Mouse (Mus musculus): ENCODE measurements around the gene Aloxe3. TPM values are rescaled to one million over a fixed set of nuclear protein-coding genes. Genes with fewer than 3 reads are reported as not detected.

The Aloxe3 gene
- polyA plus RNA-seq, 1 experiment = 0.62 TPM

DNA sequence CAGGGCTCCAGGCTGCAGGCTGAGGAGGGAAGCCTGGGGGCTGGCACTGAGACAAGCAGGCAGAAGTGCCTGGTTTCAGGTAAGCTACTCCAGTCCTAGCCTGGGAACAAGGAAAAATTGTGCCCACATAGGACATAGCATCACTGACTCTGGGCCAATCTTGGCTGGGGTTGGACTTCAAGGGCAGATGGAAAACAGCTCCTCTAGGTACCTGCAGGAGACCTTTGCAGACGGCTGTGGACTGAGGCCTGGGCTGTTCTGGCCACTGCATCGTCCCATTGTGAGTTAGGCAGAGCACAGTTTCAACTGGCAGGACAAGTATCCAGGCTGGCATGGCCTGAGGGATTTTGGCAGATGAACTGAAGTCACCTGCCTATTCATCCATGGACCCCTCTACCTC is 19.9 kb upstream of the Aloxe3 start:
- no peak for DNase-seq (ENCODE audit: low read depth, low spot score)

GRCm38 (mm10) chr11:69106299-69106698 is 19.4 kb upstream of the Aloxe3 start:
- WGBS = 94% methylated on average over 11 of the region's 11 CpGs
- DNase-seq (ENCODE audit: low read depth, low spot score) = no peak

More for the DNA sequence above, 19.9 kb upstream of the Aloxe3 start:
- WGBS = 72% methylated on average over 2 of the region's 2 CpGs

DNA sequence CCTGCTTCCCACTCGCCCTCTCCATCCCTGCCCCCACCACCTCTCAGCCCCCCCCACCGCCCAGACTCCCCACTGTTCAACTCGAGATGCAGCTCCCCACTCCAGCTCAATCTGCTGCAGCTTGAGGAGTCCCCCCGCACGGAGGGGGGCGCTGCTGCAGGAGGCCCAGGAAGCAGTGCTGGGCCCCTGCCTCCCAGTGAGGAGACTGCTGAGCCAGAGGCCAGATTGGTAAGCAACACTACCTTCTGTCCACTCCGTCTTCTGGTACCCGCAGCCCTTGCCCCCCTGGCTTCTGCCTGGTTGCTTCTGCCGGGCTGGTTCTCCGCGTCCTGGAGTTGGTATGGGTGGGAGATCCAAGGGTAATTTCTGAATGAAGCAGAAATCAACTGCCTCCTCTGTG is 18.9 kb upstream of the Aloxe3 start:
- no peak for DNase-seq (ENCODE audit: low read depth, low spot score)
- 91% methylated on average over 11 of the region's 11 CpGs for WGBS

DNA sequence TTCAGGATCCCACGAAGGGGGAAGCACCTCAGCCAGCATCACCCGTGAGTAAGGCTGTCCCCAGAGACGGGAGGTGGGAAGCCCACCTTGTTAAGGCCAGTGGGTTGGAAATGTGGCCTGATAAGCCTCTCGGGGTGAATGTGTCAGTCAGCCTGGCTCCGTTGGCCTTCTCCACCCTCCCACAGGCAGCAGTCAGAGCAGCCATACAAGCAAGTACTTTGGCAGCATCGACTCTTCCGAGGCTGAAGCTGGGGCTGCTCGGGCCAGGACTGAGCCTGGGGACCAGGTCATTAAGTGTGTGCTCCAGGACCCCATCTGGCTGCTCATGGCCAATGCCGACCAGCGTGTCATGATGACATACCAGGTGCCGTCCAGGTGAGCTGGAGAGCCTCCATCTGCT is 18.0 kb upstream of the Aloxe3 start:
- WGBS = 91% methylated on average over 11 of the region's 11 CpGs
- DNase-seq (ENCODE audit: low read depth, low spot score) = no peak

GRCm38 (mm10) chr11:69108223-69108622 is 17.5 kb upstream of the Aloxe3 start:
- WGBS = 91% methylated on average over 9 of the region's 9 CpGs
- no peak for DNase-seq (ENCODE audit: low read depth, low spot score)

- 88% methylated on average over 13 of the region's 13 CpGs for WGBS
- DNase-seq (ENCODE audit: low read depth, low spot score) = no peak
Measured at GRCm38 (mm10) chr11:69109032-69109900, 16.4 kb upstream of the Aloxe3 start.

- WGBS = 3% methylated on average over 30 of the region's 30 CpGs
- DNase-seq (ENCODE audit: low read depth, low spot score) = no peak
Measured at GRCm38 (mm10) chr11:69110319-69111046, 15.2 kb upstream of the Aloxe3 start.

DNA sequence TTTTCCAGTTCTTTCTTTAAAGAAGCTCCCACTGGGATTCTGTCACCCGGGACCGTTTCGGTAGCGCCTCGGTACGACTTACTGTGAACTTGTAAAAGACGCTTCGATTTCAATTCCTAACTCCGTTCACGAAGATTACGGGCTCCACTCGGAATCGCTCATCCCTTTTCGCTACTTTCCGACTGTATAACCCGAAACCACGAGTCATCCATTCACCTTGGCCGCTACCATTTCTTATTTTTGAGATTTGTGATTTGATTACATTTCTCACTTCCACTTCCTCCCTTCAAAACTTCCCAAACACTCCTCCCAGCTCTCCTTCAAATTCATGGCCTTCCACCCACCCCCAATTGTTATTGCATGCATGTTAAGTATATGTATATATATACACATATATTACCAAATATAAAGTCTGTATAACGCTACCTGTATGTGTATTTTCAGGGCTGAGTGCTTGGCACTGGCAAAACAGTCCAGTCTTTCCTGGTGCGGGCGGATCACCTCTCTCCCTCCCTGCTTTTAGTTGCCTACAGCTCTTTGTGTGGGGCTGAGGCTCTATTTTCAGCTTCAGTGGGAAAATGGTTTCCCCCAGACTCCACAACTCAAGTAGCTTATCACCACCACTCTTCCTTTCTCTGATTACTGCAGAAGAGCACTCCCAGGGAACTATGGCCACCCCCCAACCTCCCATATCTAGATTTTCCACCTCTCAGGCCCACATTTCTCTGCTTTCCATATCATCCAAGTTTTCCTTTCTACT is 14.5 kb upstream of the Aloxe3 start:
- 13% methylated on average over 21 of the region's 21 CpGs for WGBS
- no peak for DNase-seq (ENCODE audit: low read depth, low spot score)

DNA sequence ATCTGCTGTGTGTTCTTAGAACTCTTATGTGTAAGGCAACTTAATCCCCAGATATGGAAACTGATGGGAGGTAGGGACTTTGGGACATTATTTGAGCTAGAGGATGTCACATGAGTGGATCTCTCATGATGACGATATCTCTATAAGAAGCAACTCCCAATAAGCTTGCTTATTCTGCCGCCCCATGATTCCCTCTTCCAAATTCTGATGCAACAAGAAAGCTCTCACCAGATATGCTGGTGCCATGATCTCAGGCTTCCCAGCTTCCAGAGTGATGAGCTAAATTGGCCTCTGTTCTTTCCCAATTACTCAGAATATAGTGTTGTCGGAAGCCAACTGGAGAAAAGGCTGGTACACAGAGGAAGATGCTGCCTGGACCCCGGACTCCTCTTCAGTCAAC is 13.8 kb upstream of the Aloxe3 start:
- 77% methylated on average over 4 of the region's 4 CpGs for WGBS

DNA sequence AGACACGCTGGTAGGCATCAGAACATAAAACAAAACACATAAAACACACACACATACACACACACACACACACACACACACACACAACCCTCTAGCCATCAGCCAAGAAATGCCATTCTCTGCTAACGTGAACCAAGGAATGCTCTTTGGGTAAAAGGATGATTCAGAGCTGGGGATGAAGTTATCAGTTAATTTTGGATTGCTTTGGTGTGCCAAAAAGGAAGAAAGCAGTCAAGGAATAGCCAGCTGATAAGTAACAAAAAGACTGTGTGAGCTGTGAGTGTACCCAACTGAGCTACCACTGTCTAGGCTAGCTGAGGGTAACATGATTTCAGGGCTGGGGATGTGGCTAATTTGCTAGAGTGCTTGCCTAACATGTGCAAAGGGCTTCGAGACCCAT is 11.7 kb upstream of the Aloxe3 start:
- 59% methylated on average over 3 of the region's 3 CpGs for WGBS

More for the DNA sequence above, 13.8 kb upstream of the Aloxe3 start:
- DNase-seq (ENCODE audit: low read depth, low spot score) = no peak

DNA sequence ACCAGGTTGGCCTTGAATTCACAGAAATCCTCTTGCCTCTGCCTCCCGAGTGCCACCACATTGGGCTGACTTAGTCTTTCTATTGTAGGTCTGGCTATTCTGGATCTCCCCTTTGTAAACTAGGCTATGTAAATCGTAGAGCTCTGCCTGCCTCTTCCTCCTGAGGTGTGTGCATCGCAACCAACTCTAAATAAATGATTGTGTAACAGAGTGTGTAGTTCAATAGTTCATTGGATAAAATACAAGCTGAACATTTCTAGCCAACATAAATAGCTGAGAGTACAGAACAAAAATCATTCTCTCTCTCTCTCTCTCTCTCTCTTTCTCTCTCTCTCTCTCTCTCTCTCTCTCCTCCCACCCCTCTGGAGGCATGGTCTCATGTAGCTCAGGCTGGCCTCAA is 11.1 kb upstream of the Aloxe3 start:
- no peak for DNase-seq (ENCODE audit: low read depth, low spot score)
- 82% methylated on average over 3 of the region's 3 CpGs for WGBS

More for the DNA sequence above, 11.7 kb upstream of the Aloxe3 start:
- no peak for DNase-seq (ENCODE audit: low read depth, low spot score)

- 66% methylated on average over 5 of the region's 5 CpGs for WGBS
- no peak for DNase-seq (ENCODE audit: low read depth, low spot score)
Measured at GRCm38 (mm10) chr11:69116843-69117242, 8.9 kb upstream of the Aloxe3 start.

DNA sequence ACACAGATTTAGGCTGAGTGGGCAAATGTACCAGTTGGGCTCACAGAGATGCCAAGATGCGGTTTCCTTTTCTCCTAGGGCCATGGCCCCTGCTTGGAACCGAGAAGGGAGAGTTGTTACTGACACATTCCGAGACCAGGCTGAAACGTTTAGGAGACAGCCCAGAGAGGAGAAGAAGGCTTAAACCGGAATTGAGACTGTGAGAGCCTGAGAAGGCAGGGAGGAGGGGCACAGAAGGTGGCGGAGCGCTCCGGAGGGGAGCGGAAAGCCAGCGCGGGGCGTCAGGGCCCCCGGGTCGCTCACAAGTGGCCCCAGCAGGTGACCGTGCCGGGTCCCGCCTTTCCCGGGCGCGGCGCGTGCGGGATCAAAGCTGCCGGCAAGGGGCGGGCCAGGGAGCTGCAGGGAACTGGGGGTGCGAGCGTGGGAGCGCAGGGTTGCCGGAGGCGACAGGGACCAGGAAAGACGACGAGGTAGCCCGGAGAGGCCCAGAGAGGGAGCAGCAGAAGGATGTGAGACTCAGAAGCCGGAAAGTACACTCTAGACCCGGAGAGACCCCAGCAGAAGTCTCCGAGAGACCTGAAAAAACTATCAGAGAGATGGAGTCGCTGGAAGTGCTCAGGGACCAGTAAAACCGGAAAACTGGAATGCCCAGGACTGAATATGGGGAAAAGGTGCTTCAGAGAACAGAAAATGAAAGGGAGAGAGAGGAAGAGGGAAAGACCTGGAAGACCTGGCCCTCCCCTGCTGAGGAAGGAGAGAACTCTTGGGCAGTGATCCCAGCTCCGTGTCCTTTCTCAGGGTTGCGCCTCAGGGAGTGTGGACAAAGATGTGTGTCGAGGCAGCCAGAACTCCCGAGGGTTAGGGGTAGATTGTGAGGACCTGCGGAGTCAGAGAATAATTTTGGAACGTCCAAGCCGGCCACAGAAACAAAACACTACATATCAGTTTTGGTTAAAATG is 7.7 kb upstream of the Aloxe3 start:
- no peak for DNase-seq (ENCODE audit: low read depth, low spot score)
- under 1% methylated on average over 45 of the region's 45 CpGs for WGBS

DNA sequence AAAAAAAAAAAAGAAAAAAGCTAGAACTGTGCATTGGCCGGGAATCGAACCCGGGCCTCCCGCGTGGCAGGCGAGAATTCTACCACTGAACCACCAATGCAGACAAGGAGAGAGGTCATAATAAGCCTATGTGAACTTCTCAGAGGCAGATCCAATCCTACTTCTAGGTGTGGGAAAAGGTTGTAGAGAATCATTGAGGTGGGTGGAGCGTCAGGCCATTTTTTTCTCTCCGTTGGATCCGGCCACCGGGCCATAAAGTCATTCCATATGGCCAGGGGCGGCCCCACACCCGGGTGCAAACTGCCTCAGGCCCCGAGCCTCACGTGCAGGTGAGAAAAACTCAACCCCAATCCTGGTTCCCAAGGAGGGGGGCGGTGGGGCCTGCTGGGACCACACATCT is 6.9 kb upstream of the Aloxe3 start:
- DNase-seq (ENCODE audit: low read depth, low spot score) = no peak
- WGBS = 4% methylated on average over 15 of the region's 15 CpGs

DNA sequence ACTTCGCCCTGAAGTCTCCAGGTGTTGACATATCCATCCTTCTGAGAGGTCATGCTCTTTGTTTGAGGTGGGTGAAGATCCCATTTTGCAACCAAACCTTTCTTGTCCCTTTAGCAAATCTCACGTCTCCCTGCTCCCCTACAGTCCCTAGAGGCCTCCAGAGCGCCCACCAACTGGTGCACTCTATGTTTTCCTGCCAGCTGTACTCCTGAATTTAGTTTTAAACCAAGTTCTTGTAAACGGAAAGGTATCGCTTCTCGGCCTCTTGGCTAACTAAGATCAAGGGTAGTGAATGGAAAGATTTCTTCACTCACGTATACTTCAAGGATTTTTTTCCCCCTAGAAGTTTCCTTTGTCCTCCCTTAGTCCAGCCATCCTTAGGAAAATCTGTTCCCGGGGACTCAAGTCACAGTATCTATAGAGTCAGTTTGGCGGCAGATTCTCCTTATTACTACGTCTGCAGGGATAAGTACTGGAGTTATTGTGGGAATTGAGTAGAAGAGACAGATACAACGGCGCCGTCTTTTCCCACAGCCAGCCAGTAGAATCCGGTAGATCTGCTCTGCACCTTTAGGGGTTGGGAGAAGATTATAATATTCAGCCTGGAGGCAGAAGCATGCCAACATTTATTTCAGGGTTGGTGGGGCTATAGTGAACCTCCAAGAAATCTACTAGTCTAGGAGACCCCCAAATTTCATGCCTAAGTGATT is 6.1 kb upstream of the Aloxe3 start:
- 85% methylated on average over 14 of the region's 14 CpGs for WGBS
- no peak for DNase-seq (ENCODE audit: low read depth, low spot score)

DNA sequence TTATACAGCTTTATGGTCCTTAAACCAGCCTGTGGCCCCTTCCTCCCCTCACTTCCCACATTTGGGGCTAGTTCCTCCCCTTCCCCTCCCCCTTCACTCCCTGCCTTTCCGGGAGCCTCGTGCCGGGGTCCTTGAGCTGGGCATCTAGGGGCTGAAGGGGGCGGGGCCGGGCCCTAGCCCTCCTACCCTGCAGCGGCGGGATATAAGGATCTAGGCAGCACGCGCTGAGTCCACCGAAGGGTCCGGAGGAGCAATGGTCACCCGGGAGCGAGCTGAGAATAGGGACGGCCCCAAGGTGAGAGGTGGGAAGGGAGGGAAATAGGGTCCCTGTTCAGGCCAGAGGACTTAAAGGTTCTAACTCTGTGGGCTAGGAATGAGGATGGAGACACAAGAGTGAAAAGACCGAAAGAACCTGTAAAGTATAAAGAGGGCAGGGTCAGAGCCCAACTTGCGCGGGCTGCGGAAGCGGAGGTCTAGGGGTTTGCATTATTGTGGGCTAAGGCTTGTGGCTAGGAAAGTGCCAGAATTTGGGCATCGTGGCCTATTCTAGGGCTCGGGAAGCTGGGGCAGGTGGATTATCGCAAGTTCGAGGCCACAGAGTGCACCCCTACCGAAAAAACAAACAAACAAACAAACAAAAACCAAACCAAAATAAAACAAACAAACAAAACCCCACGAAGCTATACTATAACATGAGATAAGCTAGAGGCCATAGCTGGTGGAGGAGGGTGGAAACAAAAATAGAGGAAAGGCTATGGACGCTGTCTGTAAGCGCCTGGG is 5.3 kb upstream of the Aloxe3 start, which contains the start of gene Hes7:
TSS of gene Hes7 (plus strand) at position 184 of the 780 bp plus-strand sequence.
- DNase-seq (ENCODE audit: low read depth, low spot score) = no peak
- 41% methylated on average over 27 of the region's 27 CpGs for WGBS

DNA sequence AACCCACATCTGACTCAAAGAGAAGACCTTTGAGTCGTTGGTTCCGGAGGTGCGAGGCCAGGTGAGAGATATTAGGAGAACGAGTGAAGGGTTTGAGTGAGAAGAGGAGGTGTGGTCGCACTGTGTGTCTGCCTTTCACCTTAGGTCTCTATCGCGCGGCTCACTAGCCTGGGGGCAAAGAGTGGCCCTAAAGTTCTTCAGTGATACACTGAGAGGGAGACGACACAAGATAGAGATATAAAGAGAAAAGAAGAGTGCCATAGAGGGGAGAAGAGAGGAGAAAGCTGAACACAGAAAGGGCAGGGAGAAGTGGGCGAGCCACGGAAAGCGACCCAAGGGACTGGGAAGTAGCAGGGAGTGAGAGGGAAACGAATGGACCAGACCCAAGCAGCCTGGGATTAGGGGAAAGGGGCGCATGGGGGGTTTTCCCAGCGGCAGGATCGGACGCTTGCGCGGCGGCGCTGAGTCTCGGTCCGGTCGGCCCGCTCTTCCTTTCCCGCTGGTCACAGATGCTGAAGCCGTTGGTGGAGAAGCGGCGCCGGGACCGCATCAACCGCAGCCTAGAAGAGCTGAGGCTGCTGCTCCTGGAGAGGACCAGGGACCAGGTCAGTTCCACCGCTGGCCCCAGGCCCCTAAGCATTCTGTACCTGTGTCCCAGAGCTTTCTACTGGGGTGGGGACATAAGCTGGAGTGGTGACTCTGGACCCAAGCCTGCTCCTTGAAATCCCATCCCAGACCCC is 4.5 kb upstream of the Aloxe3 start:
- WGBS = 4% methylated on average over 33 of the region's 33 CpGs
- no peak for DNase-seq (ENCODE audit: low read depth, low spot score)
